Mouse (Mus musculus): ENCODE results near the gene Siah1b.

Siah1b gene

GRCm38 (mm10) chrX:164032526-164032925 is 43.8 kb downstream of the Siah1b start:
- no peak for DNase-seq (ENCODE audit: low read depth)

DNA sequence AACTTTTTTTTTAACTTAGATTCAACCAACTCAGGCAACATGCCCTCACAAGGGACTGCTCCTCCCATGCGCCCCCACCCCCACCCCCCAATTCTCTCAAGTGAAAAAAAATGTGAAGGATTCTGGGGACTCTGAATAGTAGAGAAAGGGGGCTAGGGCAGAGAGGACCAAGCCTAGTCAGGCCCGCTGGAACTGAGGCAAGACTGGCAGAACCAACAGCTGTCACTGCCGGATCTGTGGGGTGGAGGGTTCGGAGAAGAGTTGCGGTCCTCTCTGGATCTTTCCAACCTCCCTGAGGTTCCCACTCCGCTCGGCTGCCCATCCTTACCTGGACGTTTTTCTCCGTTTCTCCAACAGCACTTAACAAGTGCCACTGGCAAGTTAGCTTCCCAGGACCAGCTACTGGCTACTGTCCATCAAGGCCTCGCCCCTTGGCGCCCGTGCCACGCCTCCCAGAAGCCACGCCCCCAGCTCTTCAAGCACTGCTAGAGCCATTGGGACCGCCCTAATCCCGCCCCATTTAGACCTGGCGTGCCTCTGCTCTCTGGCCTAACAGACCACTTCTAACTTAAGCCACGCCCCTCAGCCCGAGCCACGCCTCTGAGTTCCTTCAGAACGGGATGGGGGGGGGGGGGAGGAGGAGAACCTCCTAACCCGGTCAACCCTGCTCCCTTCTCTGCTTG is 48.5 kb downstream of the Siah1b start, which contains the start of gene Car5b:
Gene Car5b (minus strand): TSS at position 391 of the 683 bp plus-strand sequence.
- peak; percentile 54 for DNase-seq (ENCODE audit: low read depth)
